In the genomic region with DNA sequence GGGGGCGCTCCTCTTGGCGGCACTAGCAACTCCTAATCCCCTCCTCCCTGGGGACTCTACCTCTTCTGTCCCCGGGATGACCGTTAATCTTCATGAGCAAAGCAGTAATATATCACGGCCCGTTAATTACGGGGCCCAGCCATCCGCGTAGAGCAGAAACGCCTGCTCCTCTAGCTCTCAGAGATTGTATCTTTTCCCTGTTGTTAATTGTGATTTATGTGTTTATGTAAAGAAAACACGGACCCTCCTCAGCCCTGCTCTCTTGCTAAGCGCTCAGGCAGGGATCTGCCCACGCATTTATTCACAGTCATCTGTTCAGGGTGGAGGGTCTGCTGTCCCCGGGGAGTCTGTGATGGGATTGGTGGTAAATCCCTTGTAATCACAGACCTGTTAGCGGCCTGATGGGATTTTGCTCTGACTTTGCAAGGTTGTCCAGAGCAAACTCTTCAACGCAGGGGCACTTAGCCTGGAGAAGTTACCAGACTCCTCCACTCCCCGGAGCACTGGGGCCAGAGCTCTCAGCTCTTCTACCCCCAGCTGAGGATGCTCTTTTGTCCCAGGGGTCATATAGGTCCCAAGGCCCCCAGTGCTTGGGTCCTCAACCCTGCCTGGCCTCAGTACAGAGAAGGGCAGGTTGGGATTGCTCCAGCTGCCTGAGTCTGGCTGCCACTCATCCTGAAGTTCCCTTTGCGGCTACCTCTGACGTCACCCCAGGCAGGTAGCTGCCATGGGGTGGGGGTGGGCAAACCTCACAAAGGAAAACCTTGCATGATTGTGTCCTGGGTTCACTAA, we compare ENCODE assay signal across 18 mouse cellular contexts. TPM values are rescaled to one million over a fixed set of nuclear protein-coding genes. Genes with fewer than 3 reads are reported as not detected.
DNase-seq lines count a peak whose midpoint lies in the region; ATAC-seq and TF ChIP-seq lines count a peak whose summit lies in the region.
"Had no signal": no experiment of that assay in that cellular context is flagged by ENCODE, and none has a peak within 500 bp of the region (broad histone marks: within the 10 kb centered on the region; RNA-seq: fewer than 3 reads in every experiment).

No protein-coding gene starts in this region.

- H3K27me3 ChIP-seq in forebrain, embryonic 11.5 days (ENCODE audit: control insufficient read depth, insufficient read depth, low read length), result no peaks in the 10 kb centered on the region
- no peaks in the 10 kb centered on the region for H3K27me3 ChIP-seq in forebrain, embryonic 13.5 days
- H3K27me3 ChIP-seq in hindbrain, postnatal 0 days (ENCODE audit: insufficient read depth, low read length), result no peaks in the 10 kb centered on the region
- H3K27me3 ChIP-seq: limb, embryonic 13.5 days had no signal

- peak; percentile 39; the same call in 1 of the 2 replicates for ATAC-seq in forebrain, embryonic 11.5 days (replicated peaks; ENCODE audit: low FRiP score)
- no peak for ATAC-seq in forebrain, embryonic 13.5 days
- ATAC-seq in hindbrain, postnatal 0 days, result no peak; the same call in 1 of the 2 replicates

- no peak overlapping the region for H3K4me3 ChIP-seq in forebrain, embryonic 11.5 days (ENCODE audit: low read depth, low read length)
- H3K4me3 ChIP-seq in forebrain, embryonic 13.5 days, result no peak overlapping the region
- no peak overlapping the region for H3K4me3 ChIP-seq in hindbrain, postnatal 0 days (ENCODE audit: low read length)
- H3K4me3 ChIP-seq: limb, embryonic 13.5 days; megakaryocyte, embryonic 14.5 days had no signal

- 45% methylated on average over 19 of the region's 19 CpGs for WGBS in forebrain, embryonic 11.5 days
- 37% methylated on average over 19 of the region's 19 CpGs for WGBS in forebrain, embryonic 13.5 days
- 45% methylated on average over 19 of the region's 19 CpGs for WGBS in hindbrain, postnatal 0 days

- TF ChIP-seq CTCF in hindbrain, postnatal 0 days (IDR thresholded peaks at IDR 0.05; ENCODE audit: low read depth), result no peak

- no peak overlapping the region for H3K9ac ChIP-seq in forebrain, embryonic 11.5 days (ENCODE audit: low read length)
- H3K9ac ChIP-seq in forebrain, embryonic 13.5 days, result no peak overlapping the region
- no peak overlapping the region for H3K9ac ChIP-seq in hindbrain, postnatal 0 days (replicated peaks; ENCODE audit: low read length)

- intact Hi-C loops in left cerebral cortex, postnatal 36 days (cut with DNase I), result no loop called here

- H3K9me3 ChIP-seq in forebrain, embryonic 11.5 days (ENCODE audit: control insufficient read depth, low read length), result no peaks in the 10 kb centered on the region
- H3K9me3 ChIP-seq in forebrain, embryonic 13.5 days (replicated peaks), result no peaks in the 10 kb centered on the region
- no peaks in the 10 kb centered on the region for H3K9me3 ChIP-seq in hindbrain, postnatal 0 days (ENCODE audit: low read length)
- H3K9me3 ChIP-seq: limb, embryonic 13.5 days had no signal

- no peak overlapping the region for H3K27ac ChIP-seq in forebrain, embryonic 11.5 days (ENCODE audit: low read depth, low read length)
- H3K27ac ChIP-seq in forebrain, embryonic 13.5 days, result no peak overlapping the region
- no peak overlapping the region for H3K27ac ChIP-seq in hindbrain, postnatal 0 days

- no peaks in the 10 kb centered on the region for H3K36me3 ChIP-seq in forebrain, embryonic 11.5 days (ENCODE audit: control insufficient read depth, insufficient read depth, low read length)
- peaks cover 51% of the 10 kb centered on the region for H3K36me3 ChIP-seq in forebrain, embryonic 13.5 days (ENCODE audit: poor library complexity, severe bottlenecking)
- H3K36me3 ChIP-seq in hindbrain, postnatal 0 days (ENCODE audit: insufficient read depth, low read length), result no peaks in the 10 kb centered on the region

- DNase-seq in forebrain, embryonic 11.5 days (ENCODE audit: low spot score), result no peak
- peak; percentile 59 to 71 for DNase-seq in kidney, postnatal 4 days
- no peak for DNase-seq in kidney, adult 8-10 months
- DNase-seq in hindbrain, postnatal 0 days (ENCODE audit: low spot score), result peak; percentile 37
- DNase-seq in retina, embryonic 14.5 days (ENCODE audit: low spot score), result peak; percentile 70
- DNase-seq in left cerebral cortex, postnatal 36 days (ENCODE audit: low spot score in 2 of 2), result no peak
- no peak for DNase-seq in heart, adult 18-20 months
- DNase-seq: adrenal gland, postnatal 36 days; cerebellum, adult 11-12 months; heart, adult 11 months; heart, postnatal 4 days; lung, adult 2 months; thymus, adult 2 months had no signal

- H3K4me2 ChIP-seq in forebrain, embryonic 11.5 days (ENCODE audit: low read depth, low read length, severe bottlenecking), result no peak overlapping the region
- H3K4me2 ChIP-seq in forebrain, embryonic 13.5 days, result no peak overlapping the region
- no peak overlapping the region for H3K4me2 ChIP-seq in hindbrain, postnatal 0 days (ENCODE audit: low read depth, low read length)
- H3K4me2 ChIP-seq: limb, embryonic 13.5 days had no signal

- H3K4me1 ChIP-seq in forebrain, embryonic 11.5 days (replicated peaks; ENCODE audit: control insufficient read depth, insufficient read depth, low read length), result peaks cover 6% of the 10 kb centered on the region; the same call in 1 of the 2 replicates
- H3K4me1 ChIP-seq in forebrain, embryonic 13.5 days, result peaks cover 28% of the 10 kb centered on the region
- peaks cover 3% of the 10 kb centered on the region; the same call in 1 of the 2 replicates for H3K4me1 ChIP-seq in hindbrain, postnatal 0 days (ENCODE audit: insufficient read depth, low read length)
- H3K4me1 ChIP-seq: megakaryocyte, embryonic 14.5 days had no signal

RNA-seq across cellular contexts. Expression of a gene that starts 11.0 kb away (rescaled TPM):
- polyA plus RNA-seq in forebrain, embryonic 11.5 days (2014; fragmentation: Nextera tagmentation; extraction: Ambion mirVana), result not detected in 2 replicates
- polyA plus RNA-seq in forebrain, embryonic 13.5 days (2015; fragmentation: Nextera tagmentation; extraction: Ambion mirVana), result 0.21 TPM in 1 of 2 replicates, not detected in the other
- not detected in 2 replicates for total RNA-seq in hindbrain, postnatal 0 days (2014; rRNA removed)
- polyA plus RNA-seq in hindbrain, postnatal 0 days (2015; fragmentation: Nextera tagmentation; extraction: Ambion mirVana), result not detected in 2 replicates
- not detected for total RNA-seq in left cerebral cortex, postnatal 36 days (2021)
- total RNA-seq in heart, adult 18-20 months (2021), result not detected
- total RNA-seq: adrenal gland, postnatal 36 days; heart, postnatal 4 days had no signal
- polyA plus RNA-seq: embryonic facial prominence, embryonic 11.5 days; limb, embryonic 13.5 days; lung, adult 2 months; spleen, adult 2 months; thymus, adult 2 months had no signal

RNA-seq across cellular contexts. Expression of a gene that starts 45.5 kb away (rescaled TPM):
- polyA plus RNA-seq in forebrain, embryonic 11.5 days (2014; fragmentation: Nextera tagmentation; extraction: Ambion mirVana), result 0.90 and 1.2 TPM in 2 replicates
- 0.22 and 0.45 TPM in 2 replicates for polyA plus RNA-seq in forebrain, embryonic 13.5 days (2015; fragmentation: Nextera tagmentation; extraction: Ambion mirVana)
- total RNA-seq in hindbrain, postnatal 0 days (2014; rRNA removed), result 4.3 and 5.3 TPM in 2 replicates
- 2.0 and 2.6 TPM in 2 replicates for polyA plus RNA-seq in hindbrain, postnatal 0 days (2015; fragmentation: Nextera tagmentation; extraction: Ambion mirVana)
- total RNA-seq in left cerebral cortex, postnatal 36 days (2021), result under 1 TPM; 0.59 to 0.62 TPM
- under 1 TPM; 0.46 to 0.52 TPM for total RNA-seq in heart, adult 18-20 months (2021)

Comparison
In these comparisons a context has a peak if more than half of its experiments do, and no peak if none do; other contexts are left out.
1. DNase-seq: peak in kidney, postnatal 4 days (2 of 2), hindbrain, postnatal 0 days (single experiment) and retina, embryonic 14.5 days (single experiment); none in forebrain, embryonic 11.5 days (single experiment), kidney, adult 8-10 months (0 of 2), left cerebral cortex, postnatal 36 days (0 of 2) and heart, adult 18-20 months (0 of 2).